Mouse (Mus musculus) neural tube, embryonic 14.5 days (tissue): ENCODE data around the gene Fam170b. TPM values are rescaled to one million over a fixed set of nuclear protein-coding genes. Genes with fewer than 3 reads are reported as not detected.
A peak's percentile ranks its signal among the peaks of the same experiment; 100 is the strongest.

Experiments
- ATAC-seq: fragments of 200-750 bp; cut with Nextera tagmentation; 2 replicates; pipeline ENCODE4 v1.8.0; 2017; ENCODE audit warnings: low read depth, mild to moderate bottlenecking, moderate TSS enrichment, moderate library complexity
- H3K27ac ChIP-seq: fragments of 300-500 bp; sonication (generic); 2 replicates; pipeline ENCODE4 v1.5.1; 2014; ENCODE audit warnings: low read depth, mild to moderate bottlenecking, control low read depth, low read length, moderate library complexity, mixed read lengths
- H3K27me3 ChIP-seq: fragments of 300-500 bp; sonication (generic); 2 replicates; pipeline ENCODE4 v1.6.1; 2014; ENCODE audit warnings: low read length; ENCODE audit not compliant: control insufficient read depth, insufficient read depth
- H3K36me3 ChIP-seq: fragments of 300-500 bp; sonication (generic); 2 replicates; pipeline ENCODE4 v1.6.1; 2014; ENCODE audit warnings: low read length, mixed read lengths; ENCODE audit not compliant: control insufficient read depth, insufficient read depth
- H3K4me1 ChIP-seq: fragments of 300-500 bp; sonication (generic); 2 replicates; pipeline ENCODE4 v1.6.1; 2014; ENCODE audit warnings: low read length; ENCODE audit not compliant: control insufficient read depth, insufficient read depth
- H3K4me2 ChIP-seq: fragments of 300-500 bp; sonication (generic); 2 replicates; pipeline ENCODE4 v1.6.1; 2014; ENCODE audit warnings: mild to moderate bottlenecking, low read depth, low read length, control low read depth
- H3K4me3 ChIP-seq: fragments of 300-500 bp; sonication (generic); 2 replicates; pipeline ENCODE4 v1.5.1; 2014; ENCODE audit warnings: low read depth, low read length, control low read depth, mixed read lengths
- H3K9ac ChIP-seq: fragments of 300-500 bp; sonication (generic); replicated peaks from 2 replicates; pipeline ENCODE4 v1.6.1; 2014; ENCODE audit warnings: low read depth, mild to moderate bottlenecking, control low read depth, low read length, mixed read lengths
- H3K9me3 ChIP-seq: fragments of 300-500 bp; sonication (generic); 2 replicates; pipeline ENCODE4 v1.6.1; 2016; ENCODE audit warnings: low read length; ENCODE audit not compliant: control insufficient read depth
- WGBS: fragments of 180-500 bp; shearing (Covaris S2); extraction: QIAGEN DNeasy Blood & Tissue Kit; methylation state at CpG from one replicate; pipeline ENCODE4 v1.1.7; 2014; 5-methylcytosine and 5-hydroxymethylcytosine counted together
- polyA plus RNA-seq: library from polyadenylated mRNA; unstranded; fragments of >200 nt; fragmentation: Nextera tagmentation; extraction: Ambion mirVana; gene quantifications from 2 replicates; pipeline ENCODE4 v1.2.1, GENCODE M21; 2014

Gene Fam170b
- polyA plus RNA-seq, 1 experiment from 2014 or later = not detected

DNA sequence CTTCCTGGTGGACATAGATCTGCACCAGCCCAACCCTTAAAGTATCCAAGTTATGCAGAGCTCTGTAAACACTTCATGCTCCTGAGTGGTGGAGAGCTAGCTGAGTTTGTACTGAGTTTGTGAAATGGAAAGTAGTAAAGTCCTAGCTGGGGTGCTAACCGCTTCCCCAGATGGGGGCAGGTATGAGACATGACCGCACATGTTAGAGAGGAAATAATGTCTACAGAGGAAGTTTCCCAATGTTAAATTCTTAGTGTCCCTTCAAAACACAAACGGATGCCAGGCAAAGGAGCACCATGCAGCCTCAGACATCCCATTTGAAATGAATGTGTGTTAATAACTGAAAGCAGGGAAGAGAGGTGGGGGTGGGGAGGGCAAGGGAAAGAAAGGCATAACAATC, 9.9 kb upstream of the Fam170b start:
- peaks cover 6% of the 10 kb centered on the region; the same call in 1 of the 2 replicates for H3K4me1 ChIP-seq
- no peak for ATAC-seq
- no peaks in the 10 kb centered on the region for H3K27me3 ChIP-seq
- no peaks in the 10 kb centered on the region for H3K9me3 ChIP-seq
- H3K4me2 ChIP-seq = no peak overlapping the region
- no peaks in the 10 kb centered on the region for H3K36me3 ChIP-seq
- 89% methylated on average over 3 of the region's 3 CpGs for WGBS
- H3K4me3 ChIP-seq = no peak overlapping the region
- no peak overlapping the region for H3K27ac ChIP-seq
- no peak overlapping the region for H3K9ac ChIP-seq

DNA sequence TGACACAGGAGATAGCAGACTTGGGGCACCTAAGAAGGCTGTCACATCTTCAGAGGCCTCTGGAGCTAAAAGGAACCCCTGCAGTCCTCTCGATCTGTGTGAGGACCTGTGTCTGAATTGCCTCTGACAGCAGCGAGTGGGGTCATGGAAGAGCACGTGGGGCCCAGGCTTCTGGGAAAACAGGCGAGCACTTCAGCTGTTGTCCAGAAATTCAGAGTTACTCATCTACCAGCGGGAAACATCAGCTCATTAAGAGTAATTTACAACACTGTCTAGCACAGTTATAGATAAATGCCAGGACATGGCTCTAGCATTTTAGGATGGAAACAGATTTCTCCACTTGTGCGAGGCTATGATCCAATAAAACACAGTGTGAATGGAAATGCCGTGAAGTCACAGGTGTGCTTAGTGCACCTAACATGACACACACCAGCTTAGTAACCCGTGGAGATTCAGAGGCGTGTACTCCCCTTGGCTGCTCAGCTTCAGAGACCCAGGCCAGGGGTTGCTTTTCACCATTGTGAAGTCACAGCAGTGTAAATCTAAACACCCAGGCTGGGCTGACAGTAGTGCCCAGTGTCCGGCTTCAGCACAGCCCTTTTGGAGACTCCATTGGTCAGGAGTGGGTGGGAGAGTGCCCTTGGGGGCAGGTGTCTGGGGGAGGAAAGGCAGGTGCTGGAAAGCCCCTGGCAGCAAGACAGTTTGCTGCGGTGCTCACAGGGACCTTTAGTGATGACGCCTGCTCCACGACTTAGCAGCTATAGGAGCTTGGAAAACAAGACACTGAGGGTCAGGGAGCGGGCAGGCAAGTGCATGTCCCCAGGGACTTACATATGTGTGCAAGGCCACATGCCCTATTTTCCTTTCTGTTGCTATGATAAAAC, 9.3 kb upstream of the Fam170b start:
- H3K9me3 ChIP-seq = no peaks in the 10 kb centered on the region
- no peak overlapping the region for H3K4me2 ChIP-seq
- no peak for ATAC-seq
- no peak overlapping the region for H3K4me3 ChIP-seq
- no peaks in the 10 kb centered on the region for H3K36me3 ChIP-seq
- H3K9ac ChIP-seq = no peak overlapping the region
- peaks cover 6% of the 10 kb centered on the region; the same call in 1 of the 2 replicates for H3K4me1 ChIP-seq
- whole genome bisulfite sequencing = 47% methylated on average over 14 of the region's 14 CpGs
- H3K27ac ChIP-seq = no peak overlapping the region
- H3K27me3 ChIP-seq = no peaks in the 10 kb centered on the region

DNA sequence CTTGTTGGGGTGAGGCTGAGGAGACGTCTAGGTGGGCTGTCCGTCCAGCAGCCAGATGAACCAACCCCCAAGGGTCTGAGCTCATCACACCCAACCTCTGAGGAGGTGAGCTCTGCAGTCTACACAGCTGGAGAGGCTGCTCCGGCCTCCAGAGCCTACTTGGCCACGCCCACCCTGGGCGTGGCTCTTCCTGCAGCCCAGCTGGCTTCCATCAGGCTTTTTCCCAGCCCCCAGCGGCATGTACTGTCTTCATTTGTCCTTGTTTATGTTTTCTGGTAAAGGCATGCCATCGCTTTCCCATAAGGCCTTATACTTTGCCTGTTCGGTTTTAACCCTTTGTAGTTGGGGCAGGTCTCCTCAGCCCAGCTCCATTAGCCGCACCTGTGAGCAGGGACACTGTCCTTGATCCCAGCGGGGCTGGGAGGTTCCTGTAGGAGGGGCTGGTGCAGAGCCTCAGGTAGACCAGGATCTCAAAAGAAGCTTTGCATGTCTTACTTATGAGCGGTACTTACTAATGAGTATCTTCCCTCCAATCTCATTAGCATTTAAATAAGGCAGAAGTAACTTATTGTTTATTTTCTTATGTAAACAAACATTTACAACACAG, 8.2 kb upstream of the Fam170b start:
- H3K4me2 ChIP-seq = 0 out of 2 replicates have a peak overlapping the region, but pooled peaks have one; percentile 2
- no peaks in the 10 kb centered on the region for H3K36me3 ChIP-seq
- H3K9ac ChIP-seq = no peak overlapping the region
- H3K9me3 ChIP-seq = no peaks in the 10 kb centered on the region
- H3K27ac ChIP-seq = no peak overlapping the region
- peaks cover 6% of the 10 kb centered on the region; the same call in 1 of the 2 replicates for H3K4me1 ChIP-seq
- 8% methylated on average over 11 of the region's 11 CpGs for WGBS
- H3K4me3 ChIP-seq = no peak overlapping the region
- ATAC-seq = peak; percentile 46
- no peaks in the 10 kb centered on the region for H3K27me3 ChIP-seq

DNA sequence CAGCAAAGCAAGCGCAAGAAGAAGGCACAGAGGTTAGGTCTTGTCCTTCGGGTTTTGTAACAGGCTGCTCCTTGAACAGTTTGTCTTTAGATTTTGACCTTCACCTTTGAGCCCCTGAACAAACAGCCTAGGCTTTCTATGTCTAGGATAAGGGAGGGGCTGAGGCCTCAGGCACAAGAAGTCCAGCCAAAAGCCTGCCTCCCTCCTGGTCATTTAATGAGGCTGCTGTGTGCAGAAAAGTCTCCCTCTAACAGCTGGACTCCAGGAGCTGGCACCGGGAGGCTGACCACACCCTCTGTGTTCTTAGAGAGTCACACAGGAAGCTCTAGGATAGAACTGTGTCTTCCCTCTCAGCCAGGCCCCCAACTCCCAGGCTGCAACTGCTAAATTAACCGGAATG, 6.6 kb upstream of the Fam170b start:
- Histone ChIP-seq H3K9me3 (no peaks in the 10 kb centered on the region), H3K4me3 (no peak overlapping the region), H3K36me3 (no peaks in the 10 kb centered on the region), H3K9ac (no peak overlapping the region), H3K27ac (no peak overlapping the region), H3K27me3 (no peaks in the 10 kb centered on the region), H3K4me1 (peaks cover 6% of the 10 kb centered on the region; the same call in 1 of the 2 replicates), H3K4me2 (no peak overlapping the region)
- no peak for ATAC-seq
- 70% methylated on average over 4 of the region's 4 CpGs for WGBS

DNA sequence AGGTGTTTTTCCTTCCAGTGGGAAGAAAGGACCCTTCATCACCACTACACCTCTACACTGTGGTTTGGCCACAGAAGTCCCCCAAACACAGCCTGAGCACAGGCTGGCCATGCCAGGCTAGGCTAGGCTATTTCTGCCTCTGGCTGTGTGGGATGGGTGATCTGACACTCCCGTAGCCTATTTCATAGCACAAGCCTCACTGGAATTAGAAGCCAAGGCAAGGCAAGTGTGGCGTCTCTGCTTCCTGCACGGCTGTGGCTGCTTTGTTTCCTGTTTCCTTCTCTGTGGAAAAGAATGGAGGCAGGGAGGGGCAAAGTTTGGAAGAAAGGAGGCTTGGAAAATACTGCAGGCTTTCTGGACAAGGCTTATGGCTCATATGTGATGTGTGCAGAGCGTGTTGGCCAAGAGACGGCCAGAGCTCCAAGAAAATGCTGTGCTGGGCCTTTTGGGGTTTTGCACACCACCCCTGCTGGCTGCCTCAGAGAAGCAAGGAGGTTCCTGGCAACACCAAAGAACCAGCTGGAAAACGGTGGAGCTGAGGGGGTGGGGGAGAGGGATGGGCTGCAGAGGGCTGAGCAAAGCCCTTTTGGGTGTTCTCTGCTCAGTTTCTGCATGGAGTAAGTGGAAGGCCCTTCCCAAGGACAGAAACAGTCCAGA, 5.6 kb upstream of the Fam170b start:
- no peaks in the 10 kb centered on the region for H3K9me3 ChIP-seq
- peaks cover 6% of the 10 kb centered on the region; the same call in 1 of the 2 replicates for H3K4me1 ChIP-seq
- no peak overlapping the region for H3K27ac ChIP-seq
- WGBS = 57% methylated on average over 6 of the region's 6 CpGs
- no peak overlapping the region for H3K9ac ChIP-seq
- H3K27me3 ChIP-seq = no peaks in the 10 kb centered on the region
- H3K36me3 ChIP-seq = no peaks in the 10 kb centered on the region
- no peak overlapping the region for H3K4me3 ChIP-seq
- no peak overlapping the region for H3K4me2 ChIP-seq
- no peak for ATAC-seq

DNA sequence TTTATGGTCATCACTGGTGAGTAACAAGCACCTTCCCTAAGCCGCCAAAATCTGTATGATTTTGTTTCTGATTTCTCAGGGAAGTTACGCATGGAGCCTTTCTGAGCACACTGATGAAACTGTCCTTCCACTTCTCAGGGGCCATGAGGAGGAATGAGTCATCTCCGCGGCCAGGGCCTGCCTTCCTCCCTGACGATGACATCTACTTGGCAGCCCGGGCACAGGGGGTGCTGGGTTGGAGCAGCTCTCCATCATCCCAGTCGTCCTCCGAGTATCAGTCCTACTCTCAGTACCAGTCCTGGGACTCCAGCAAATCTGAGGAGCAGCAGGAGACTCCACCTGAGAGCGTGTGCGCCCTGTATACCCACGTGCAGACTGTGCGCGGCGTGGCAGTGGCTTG, 1.4 kb downstream of the Fam170b start:
- no peaks in the 10 kb centered on the region for H3K4me1 ChIP-seq
- no peak overlapping the region for H3K4me3 ChIP-seq
- H3K9me3 ChIP-seq = no peaks in the 10 kb centered on the region; the same call in 1 of the 2 replicates
- H3K27ac ChIP-seq = no peak overlapping the region
- H3K36me3 ChIP-seq = no peaks in the 10 kb centered on the region
- H3K4me2 ChIP-seq = no peak overlapping the region
- no peak for ATAC-seq
- no peaks in the 10 kb centered on the region for H3K27me3 ChIP-seq
- WGBS = 88% methylated on average over 14 of the region's 14 CpGs
- H3K9ac ChIP-seq = no peak overlapping the region

DNA sequence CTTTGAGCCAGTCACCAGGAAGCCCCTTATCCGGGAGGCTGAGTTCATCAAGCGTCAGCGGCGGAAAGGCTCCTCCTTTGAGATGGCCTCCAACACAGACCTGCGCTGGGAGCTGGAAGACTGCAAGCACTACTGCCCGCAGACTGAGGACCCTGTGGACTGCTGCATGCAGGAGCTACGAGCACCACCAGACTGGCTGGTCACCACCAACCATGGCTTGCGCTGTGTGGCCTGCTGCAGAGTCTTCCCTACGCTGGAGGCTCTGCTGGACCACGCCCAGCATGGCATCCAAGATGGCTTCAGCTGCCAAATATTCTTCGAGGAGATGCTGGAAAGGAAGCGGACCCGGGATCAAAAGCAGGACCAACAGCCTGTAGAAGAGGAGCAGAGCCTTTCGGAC, 1.8 kb downstream of the Fam170b start:
- ATAC-seq = no peak
- WGBS = 91% methylated on average over 14 of the region's 14 CpGs

DNA sequence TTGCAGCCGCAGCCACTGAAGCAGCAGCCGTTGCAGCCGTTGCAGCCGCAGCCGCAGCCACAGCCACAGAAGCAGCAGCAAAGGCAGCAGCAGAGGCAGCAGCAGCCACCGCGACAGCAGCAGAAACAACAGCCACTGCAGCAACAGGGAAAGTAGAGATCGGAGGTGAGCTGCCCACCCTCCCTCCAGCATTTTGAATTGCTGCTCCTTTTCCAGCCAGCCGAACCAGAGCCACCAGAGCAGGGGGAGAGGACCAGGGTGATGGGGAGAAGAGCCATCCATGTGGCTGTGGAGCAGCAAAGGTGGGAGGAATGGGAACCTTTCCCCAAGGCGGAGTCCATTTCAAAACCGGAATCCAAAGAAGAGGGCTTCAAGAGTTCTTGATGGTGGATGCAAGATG, 2.4 kb downstream of the Fam170b start:
- Histone ChIP-seq H3K4me1 (no peaks in the 10 kb centered on the region), H3K36me3 (no peaks in the 10 kb centered on the region), H3K9me3 (no peaks in the 10 kb centered on the region; the same call in 1 of the 2 replicates), H3K27me3 (no peaks in the 10 kb centered on the region), H3K4me2 (no peak overlapping the region), H3K27ac (no peak overlapping the region), H3K4me3 (no peak overlapping the region), H3K9ac (no peak overlapping the region)
- 90% methylated on average over 11 of the region's 11 CpGs for whole genome bisulfite sequencing
- ATAC-seq = no peak

More for the DNA sequence above, 1.8 kb downstream of the Fam170b start:
- Histone ChIP-seq H3K9ac (no peak overlapping the region), H3K4me1 (no peaks in the 10 kb centered on the region), H3K9me3 (no peaks in the 10 kb centered on the region; the same call in 1 of the 2 replicates), H3K27me3 (no peaks in the 10 kb centered on the region), H3K36me3 (no peaks in the 10 kb centered on the region), H3K4me2 (no peak overlapping the region), H3K4me3 (no peak overlapping the region), H3K27ac (no peak overlapping the region)

DNA sequence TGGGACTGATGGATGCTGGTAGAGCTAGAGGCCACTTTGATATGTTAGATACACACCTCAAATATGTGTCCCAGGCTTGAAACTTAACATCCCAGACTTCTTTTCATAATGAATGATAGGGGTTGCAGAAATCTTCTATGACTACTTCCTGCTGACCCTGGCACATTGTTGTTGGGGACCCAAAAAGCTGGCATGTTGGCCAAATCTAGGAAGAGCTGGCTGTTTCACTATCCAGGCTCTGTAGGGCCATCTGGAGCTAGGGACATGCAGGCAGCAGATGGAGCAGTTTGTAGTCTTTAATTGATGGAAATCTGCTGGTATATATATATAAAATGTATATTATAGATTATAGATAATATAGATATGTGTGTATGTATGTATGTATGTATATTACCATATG, 8.3 kb downstream of the Fam170b start:
- Histone ChIP-seq H3K4me3 (no peak overlapping the region), H3K36me3 (no peaks in the 10 kb centered on the region), H3K4me2 (no peak overlapping the region), H3K27me3 (no peaks in the 10 kb centered on the region), H3K27ac (no peak overlapping the region), H3K9me3 (no peaks in the 10 kb centered on the region; the same call in 1 of the 2 replicates), H3K9ac (no peak overlapping the region), H3K4me1 (no peaks in the 10 kb centered on the region)
- ATAC-seq = no peak
